Mouse (Mus musculus) heart, adult 8-10 months (tissue): ENCODE measurements at regions not wholly inside any gene's neighbourhood (a gene's known extent, or its start where the extent isn't known, plus 50 kb on each side); places are given as distances from the start of the nearest gene placed in this dataset.

Source experiments
- DNase-seq: peaks from one replicate; pipeline ENCODE4 v3.0.0; 2022; ENCODE audit warnings: low spot score

GRCm38 (mm10) chr4:55134339-55134738, 189.5 kb downstream of the Zfp462 start:
- DNase-seq, result no peak

GRCm38 (mm10) chr4:55134791-55135190, 189.9 kb downstream of the Zfp462 start:
- DNase-seq, result no peak

GRCm38 (mm10) chr4:55136283-55136682, 191.4 kb downstream of the Zfp462 start:
- DNase-seq, result no peak

GRCm38 (mm10) chr4:55137781-55138394, 193.0 kb downstream of the Zfp462 start:
- DNase-seq, result no peak

- DNase-seq, result no peak
These were observed 196.5 kb downstream of the Zfp462 start for GRCm38 (mm10) chr4:55141317-55141716.

GRCm38 (mm10) chr4:55141923-55142732, 197.3 kb downstream of the Zfp462 start:
- peak; percentile 46 for DNase-seq

- DNase-seq, result no peak
These were observed 198.6 kb downstream of the Zfp462 start for GRCm38 (mm10) chr4:55143400-55143799.

GRCm38 (mm10) chr4:55144995-55145394, 200.1 kb downstream of the Zfp462 start:
- DNase-seq, result no peak

GRCm38 (mm10) chr4:55145968-55146367, 201.1 kb downstream of the Zfp462 start:
- DNase-seq, result no peak

GRCm38 (mm10) chr4:55148380-55148779, 201.5 kb upstream of the Rad23b start:
- no peak for DNase-seq

GRCm38 (mm10) chr4:55154556-55154955, 195.3 kb upstream of the Rad23b start:
- no peak for DNase-seq

GRCm38 (mm10) chr4:55158166-55158739, 191.6 kb upstream of the Rad23b start:
- DNase-seq, result no peak

GRCm38 (mm10) chr4:55166266-55166665, 183.6 kb upstream of the Rad23b start:
- no peak for DNase-seq

- no peak for DNase-seq
These were observed 180.8 kb upstream of the Rad23b start for GRCm38 (mm10) chr4:55169063-55169462.

- peak; percentile 23 for DNase-seq
These were observed 177.4 kb upstream of the Rad23b start for GRCm38 (mm10) chr4:55172334-55172891.

GRCm38 (mm10) chr4:55176026-55176425, 173.8 kb upstream of the Rad23b start:
- DNase-seq, result no peak

GRCm38 (mm10) chr4:55179456-55179855, 170.4 kb upstream of the Rad23b start:
- no peak for DNase-seq

- DNase-seq, result no peak
These were observed 166.3 kb upstream of the Rad23b start for GRCm38 (mm10) chr4:55183519-55183918.

- peak; percentile 15 for DNase-seq
These were observed 161.1 kb upstream of the Rad23b start for GRCm38 (mm10) chr4:55188716-55189115.

- no peak for DNase-seq
These were observed 159.3 kb upstream of the Rad23b start for GRCm38 (mm10) chr4:55190586-55190985.

GRCm38 (mm10) chr4:55194061-55194460, 155.8 kb upstream of the Rad23b start:
- DNase-seq, result no peak

GRCm38 (mm10) chr4:55194552-55194951, 155.3 kb upstream of the Rad23b start:
- DNase-seq, result no peak
